Mouse (Mus musculus): ENCODE results near the gene Gse1. TPM values are rescaled to one million over a fixed set of nuclear protein-coding genes. Genes with fewer than 3 reads are reported as not detected.
A peak's percentile ranks its signal among the peaks of the same experiment; 100 is the strongest.

Gse1 gene
- polyA plus RNA-seq, 1 experiment from 2014 or later = 12.2 TPM

GRCm38 (mm10) chr8:120486477-120487376, 258.5 kb downstream of the Gse1 start:
- H3K36me3 ChIP-seq = no peaks in the 10 kb centered on the region
- ATAC-seq (ENCODE audit: low FRiP score) = peak; percentile 35
- H3K9ac ChIP-seq (replicated peaks) = peak overlapping the region; percentile 91
- WGBS = 2% methylated on average over 50 of the region's 50 CpGs
- H3K4me3 ChIP-seq (replicated peaks) = peak overlapping the region; percentile 73
- peak overlapping the region; percentile 93 for H3K4me2 ChIP-seq
- H3K9me3 ChIP-seq (replicated peaks) = no peaks in the 10 kb centered on the region
- H3K27ac ChIP-seq (replicated peaks) = peak overlapping the region; percentile 99
- peaks cover 68% of the 10 kb centered on the region for H3K4me1 ChIP-seq
- no peaks in the 10 kb centered on the region for H3K27me3 ChIP-seq (replicated peaks)

- H3K9ac ChIP-seq (replicated peaks) = peak overlapping the region; percentile 91
- peak; percentile 15 for ATAC-seq (ENCODE audit: low FRiP score)
- no peaks in the 10 kb centered on the region for H3K9me3 ChIP-seq (replicated peaks)
- H3K4me3 ChIP-seq (replicated peaks) = peak overlapping the region; percentile 73
- 0% methylated on average over 32 of the region's 34 CpGs for WGBS
- H3K36me3 ChIP-seq = no peaks in the 10 kb centered on the region
- peak overlapping the region; percentile 93 for H3K4me2 ChIP-seq
- H3K27me3 ChIP-seq (replicated peaks) = no peaks in the 10 kb centered on the region
- H3K4me1 ChIP-seq = peaks cover 74% of the 10 kb centered on the region
- peak overlapping the region; percentile 99 for H3K27ac ChIP-seq (replicated peaks)
Observed at GRCm38 (mm10) chr8:120487377-120487728, 259.1 kb downstream of the Gse1 start.

- peak overlapping the region; percentile 99 for H3K27ac ChIP-seq (replicated peaks)
- H3K4me3 ChIP-seq (replicated peaks) = peak overlapping the region; percentile 73
- H3K4me1 ChIP-seq = peaks cover 80% of the 10 kb centered on the region
- peak overlapping the region; percentile 93 for H3K4me2 ChIP-seq
- no peaks in the 10 kb centered on the region for H3K36me3 ChIP-seq
- peak overlapping the region; percentile 91 for H3K9ac ChIP-seq (replicated peaks)
- ATAC-seq (ENCODE audit: low FRiP score) = peak; percentile 63
- under 1% methylated on average over 55 of the region's 55 CpGs for WGBS
- no peaks in the 10 kb centered on the region for H3K9me3 ChIP-seq (replicated peaks)
- H3K27me3 ChIP-seq (replicated peaks) = no peaks in the 10 kb centered on the region
Observed at GRCm38 (mm10) chr8:120487729-120488510, 259.7 kb downstream of the Gse1 start.

- Histone ChIP-seq H3K27ac (replicated peaks) (peak overlapping the region; percentile 99), H3K9me3 (replicated peaks) (no peaks in the 10 kb centered on the region), H3K27me3 (replicated peaks) (no peaks in the 10 kb centered on the region), H3K4me2 (peak overlapping the region; percentile 93), H3K36me3 (no peaks in the 10 kb centered on the region), H3K4me1 (peaks cover 84% of the 10 kb centered on the region), H3K9ac (replicated peaks) (peak overlapping the region; percentile 91), H3K4me3 (replicated peaks) (peak overlapping the region; percentile 73)
- WGBS = under 1% methylated on average over 25 of the region's 25 CpGs
- no peak for ATAC-seq (ENCODE audit: low FRiP score)
Observed at GRCm38 (mm10) chr8:120488636-120489131, 260.4 kb downstream of the Gse1 start.

- Histone ChIP-seq H3K4me3 (replicated peaks) (peak overlapping the region; percentile 73), H3K9me3 (replicated peaks) (no peaks in the 10 kb centered on the region), H3K9ac (replicated peaks) (peak overlapping the region; percentile 91)
Observed at GRCm38 (mm10) chr8:120489142-120489754, 261.0 kb downstream of the Gse1 start.

GRCm38 (mm10) chr8:120489771-120490281, 261.6 kb downstream of the Gse1 start:
- Histone ChIP-seq H3K27ac (replicated peaks) (peak overlapping the region; percentile 99), H3K4me1 (peaks cover 84% of the 10 kb centered on the region), H3K9ac (replicated peaks) (peak overlapping the region; percentile 91), H3K27me3 (replicated peaks) (no peaks in the 10 kb centered on the region), H3K4me3 (replicated peaks) (peak overlapping the region; percentile 73), H3K4me2 (peak overlapping the region; percentile 93), H3K9me3 (replicated peaks) (no peaks in the 10 kb centered on the region), H3K36me3 (no peaks in the 10 kb centered on the region)
- 5% methylated on average over 15 of the region's 15 CpGs for WGBS
- ATAC-seq (ENCODE audit: low FRiP score) = no peak

More at GRCm38 (mm10) chr8:120489142-120489754, 261.0 kb downstream of the Gse1 start:
- Histone ChIP-seq H3K4me2 (peak overlapping the region; percentile 93), H3K4me1 (peaks cover 84% of the 10 kb centered on the region), H3K27me3 (replicated peaks) (no peaks in the 10 kb centered on the region), H3K36me3 (no peaks in the 10 kb centered on the region), H3K27ac (replicated peaks) (peak overlapping the region; percentile 99)
- ATAC-seq (ENCODE audit: low FRiP score) = no peak
- WGBS = under 1% methylated on average over 72 of the region's 73 CpGs

- Histone ChIP-seq H3K4me3 (replicated peaks) (peak overlapping the region; percentile 73), H3K36me3 (no peaks in the 10 kb centered on the region), H3K27ac (replicated peaks) (peak overlapping the region; percentile 99), H3K4me1 (peaks cover 84% of the 10 kb centered on the region), H3K4me2 (peak overlapping the region; percentile 93), H3K27me3 (replicated peaks) (no peaks in the 10 kb centered on the region), H3K9ac (replicated peaks) (peak overlapping the region; percentile 91), H3K9me3 (replicated peaks) (no peaks in the 10 kb centered on the region)
- no peak for ATAC-seq (ENCODE audit: low FRiP score)
- 12% methylated on average over 12 of the region's 12 CpGs for WGBS
Observed at GRCm38 (mm10) chr8:120490354-120491141, 262.3 kb downstream of the Gse1 start.

GRCm38 (mm10) chr8:120491166-120491793, 263.0 kb downstream of the Gse1 start:
- Histone ChIP-seq H3K36me3 (no peaks in the 10 kb centered on the region), H3K27ac (replicated peaks) (0 out of 2 replicates have a peak overlapping the region, but pooled peaks have one; percentile 99), H3K4me2 (peak overlapping the region; percentile 93), H3K4me3 (replicated peaks) (peak overlapping the region; percentile 73), H3K9ac (replicated peaks) (peak overlapping the region; percentile 91), H3K9me3 (replicated peaks) (no peaks in the 10 kb centered on the region), H3K27me3 (replicated peaks) (no peaks in the 10 kb centered on the region), H3K4me1 (peaks cover 83% of the 10 kb centered on the region)
- ATAC-seq (ENCODE audit: low FRiP score) = no peak
- WGBS = 61% methylated on average over 5 of the region's 5 CpGs

- H3K27ac ChIP-seq (replicated peaks) = 0 out of 2 replicates have a peak overlapping the region, but pooled peaks have one; percentile 23
Observed at GRCm38 (mm10) chr8:120492193-120492880, 264.1 kb downstream of the Gse1 start.

GRCm38 (mm10) chr8:120492881-120493220, 264.6 kb downstream of the Gse1 start:
- Histone ChIP-seq H3K4me3 (replicated peaks) (peak overlapping the region; percentile 73), H3K27ac (replicated peaks) (0 out of 2 replicates have a peak overlapping the region, but pooled peaks have one; percentile 9)

More at GRCm38 (mm10) chr8:120492193-120492880, 264.1 kb downstream of the Gse1 start:
- Histone ChIP-seq H3K9ac (replicated peaks) (peak overlapping the region; percentile 91; the same call in 1 of the 2 replicates), H3K9me3 (replicated peaks) (no peaks in the 10 kb centered on the region), H3K4me1 (peaks cover 82% of the 10 kb centered on the region), H3K4me2 (peak overlapping the region; percentile 93), H3K27me3 (replicated peaks) (no peaks in the 10 kb centered on the region), H3K4me3 (replicated peaks) (peak overlapping the region; percentile 73), H3K36me3 (no peaks in the 10 kb centered on the region)
- WGBS = 8% methylated on average over 14 of the region's 14 CpGs
- ATAC-seq (ENCODE audit: low FRiP score) = no peak

More at GRCm38 (mm10) chr8:120492881-120493220, 264.6 kb downstream of the Gse1 start:
- no peaks in the 10 kb centered on the region for H3K9me3 ChIP-seq (replicated peaks)
- peaks cover 85% of the 10 kb centered on the region for H3K4me1 ChIP-seq
- WGBS = 37% methylated on average over 4 of the region's 4 CpGs
- no peak for ATAC-seq (ENCODE audit: low FRiP score)
- no peaks in the 10 kb centered on the region for H3K36me3 ChIP-seq
- H3K27me3 ChIP-seq (replicated peaks) = no peaks in the 10 kb centered on the region
- H3K9ac ChIP-seq (replicated peaks) = peak overlapping the region; percentile 91; the same call in 1 of the 2 replicates
- peak overlapping the region; percentile 93 for H3K4me2 ChIP-seq
